Mouse (Mus musculus) myocyte (in vitro differentiated cells): ENCODE measurements around the gene Hnrnpa1.

Experiments
- CEBPB ChIP-seq: IDR thresholded peaks from 2 replicates; pipeline ENCODE4 v1.6.1; 2011; ENCODE audit warnings: mild to moderate bottlenecking, moderate library complexity; ENCODE audit not compliant: poor library complexity, insufficient read depth, severe bottlenecking
- MAX ChIP-seq: IDR thresholded peaks from one replicate; pipeline ENCODE4 v1.6.1; 2011; ENCODE audit warnings: low read depth, mild to moderate bottlenecking, control low read depth
- POLR2A ChIP-seq: IDR thresholded peaks from one replicate; pipeline ENCODE4 v1.6.1; 2011; ENCODE audit warnings: low read depth, mild to moderate bottlenecking, control low read depth, moderate library complexity; ENCODE audit not compliant: insufficient read length
- POLR2AphosphoS2 ChIP-seq: IDR thresholded peaks from one replicate; pipeline ENCODE4 v1.6.1; 2011; ENCODE audit warnings: low read depth, control low read depth; ENCODE audit not compliant: insufficient read length
- TCF12 ChIP-seq: IDR thresholded peaks from one replicate; pipeline ENCODE4 v1.6.1; 2011; ENCODE audit warnings: mild to moderate bottlenecking, control low read depth; ENCODE audit not compliant: poor library complexity, insufficient read depth, severe bottlenecking
- USF1 ChIP-seq: IDR thresholded peaks from one replicate; pipeline ENCODE4 v1.6.1; 2011; ENCODE audit warnings: low read depth, mild to moderate bottlenecking, control low read depth, moderate library complexity

- TF ChIP-seq POLR2A (no peak), TCF12 (no peak), MAX (no peak), USF1 (no peak), CEBPB (no peak), POLR2AphosphoS2 (no peak)
Measured at GRCm38 (mm10) chr15:103279750-103280149, 39.5 kb downstream of the Hnrnpa1 start.
